Mouse (Mus musculus) MEL (cell line): ENCODE measurements around the gene Gm20441. TPM values are rescaled to one million over a fixed set of nuclear protein-coding genes. Genes with fewer than 3 reads are reported as not detected.

Source experiments
- DNase-seq: peaks from one replicate; pipeline ENCODE4 v3.0.0; 2011; ENCODE audit warnings: low read depth, low spot score
- H3K27ac ChIP-seq: 2 replicates; pipeline ENCODE4 v1.5.1; 2012; ENCODE audit warnings: low read depth, mild to moderate bottlenecking, control low read depth, low read length, moderate library complexity; ENCODE audit not compliant: control insufficient read depth
- H3K27me3 ChIP-seq, 2 experiments: fragments of 150-350 bp in 1 of 2; sonication (generic) in 1 of 2; 2 replicates each; pipeline ENCODE4 v1.6.1; 2012; ENCODE audit warnings: low read length in 2 of 2, mild to moderate bottlenecking in 2 of 2, improper control_type of control experiment in 1 of 2, moderate library complexity in 1 of 2; ENCODE audit not compliant: insufficient read depth in 2 of 2, control insufficient read depth in 1 of 2
- H3K36me3 ChIP-seq, 2 experiments: 2 replicates each; pipeline ENCODE4 v1.6.1; 2012 to 2014; ENCODE audit warnings: low read length in 2 of 2, improper control_type of control experiment in 1 of 2, inconsistent platforms in 1 of 2, mild to moderate bottlenecking in 1 of 2; ENCODE audit not compliant: insufficient read depth in 2 of 2, control insufficient read depth in 1 of 2
- H3K4me1 ChIP-seq, 2 experiments: fragments of 150-350 bp in 1 of 2; sonication (generic) in 1 of 2; 2 replicates each; pipeline ENCODE4 v1.6.1; 2012; ENCODE audit warnings: low read length in 2 of 2, improper control_type of control experiment in 1 of 2, mild to moderate bottlenecking in 1 of 2; ENCODE audit not compliant: insufficient read depth in 2 of 2, control insufficient read depth in 1 of 2
- H3K4me3 ChIP-seq, 2 experiments: fragments of 150-350 bp in 1 of 2; sonication (generic) in 1 of 2; 2 replicates each; pipeline ENCODE4 v1.5.1; 2012; ENCODE audit warnings: low read depth in 2 of 2, low read length in 2 of 2, mild to moderate bottlenecking in 2 of 2, moderate library complexity in 2 of 2, control low read depth in 1 of 2, improper control_type of control experiment in 1 of 2; ENCODE audit not compliant: control insufficient read depth in 1 of 2, insufficient read depth in 1 of 2
- H3K79me2 ChIP-seq: 2 replicates; pipeline ENCODE4 v1.6.1; 2012; ENCODE audit warnings: mild to moderate bottlenecking, low read length, moderate library complexity; ENCODE audit not compliant: control insufficient read depth, poor library complexity, insufficient read depth
- H3K9ac ChIP-seq: 2 replicates; pipeline ENCODE4 v1.6.1; 2012; ENCODE audit warnings: low read depth, mild to moderate bottlenecking, control low read depth, low read length, moderate library complexity; ENCODE audit not compliant: control insufficient read depth, poor library complexity, severe bottlenecking
- H3K9me3 ChIP-seq: fragments of 150-350 bp; sonication (generic); replicated peaks from 2 replicates; pipeline ENCODE4 v1.6.1; 2012; ENCODE audit warnings: mild to moderate bottlenecking, low read length, improper control_type of control experiment, moderate library complexity; ENCODE audit not compliant: insufficient read depth
- CHD1 ChIP-seq: IDR thresholded peaks from 2 replicates; pipeline ENCODE4 v1.6.1; 2012; ENCODE audit warnings: low read depth, mild to moderate bottlenecking, inconsistent platforms, low read length, improper control_type of control experiment
- ELF1 ChIP-seq: IDR thresholded peaks from 2 replicates; pipeline ENCODE4 v1.6.1; 2014; ENCODE audit warnings: low read depth, mild to moderate bottlenecking, inconsistent platforms, low read length, improper control_type of control experiment, moderate library complexity
- GABPA ChIP-seq: IDR thresholded peaks from 2 replicates; pipeline ENCODE4 v1.6.1; 2012; ENCODE audit warnings: low read depth, mild to moderate bottlenecking, inconsistent platforms, low read length, improper control_type of control experiment, moderate library complexity
- JUND ChIP-seq: IDR thresholded peaks from 2 replicates; pipeline ENCODE4 v1.6.1; 2011; ENCODE audit warnings: low read depth, mild to moderate bottlenecking, improper control_type of control experiment, low read length
- KAT2A ChIP-seq: conservative IDR thresholded peaks from 2 replicates; pipeline ENCODE4 v1.6.1; 2012; ENCODE audit warnings: low read depth, low read length, improper control_type of control experiment, inconsistent platforms
- MAFK ChIP-seq: IDR thresholded peaks from 2 replicates; pipeline ENCODE4 v1.6.1; 2011; ENCODE audit warnings: low read depth, mild to moderate bottlenecking, low read length, improper control_type of control experiment, borderline replicate concordance
- MAX ChIP-seq: IDR thresholded peaks from 2 replicates; pipeline ENCODE4 v1.6.1; 2011; ENCODE audit warnings: low read length, improper control_type of control experiment
- MEF2A ChIP-seq: IDR thresholded peaks from 2 replicates; pipeline ENCODE4 v1.6.1; 2014; ENCODE audit warnings: low read depth, mild to moderate bottlenecking, inconsistent platforms, low read length, improper control_type of control experiment; ENCODE audit not compliant: poor library complexity, insufficient replicate concordance, severe bottlenecking; ENCODE audit errors: extremely low read depth
- MYC ChIP-seq: IDR thresholded peaks from 2 replicates; pipeline ENCODE4 v1.6.1; 2011; ENCODE audit warnings: low read depth, mild to moderate bottlenecking, low read length, improper control_type of control experiment, moderate library complexity
- POLR2A ChIP-seq, 2 experiments: IDR thresholded peaks; 2 replicates each; pipeline ENCODE4 v1.6.1; 2011 to 2012; ENCODE audit warnings: low read length in 2 of 2, mild to moderate bottlenecking in 2 of 2, control low read depth in 1 of 2, improper control_type of control experiment in 1 of 2, low read depth in 1 of 2, moderate library complexity in 1 of 2; ENCODE audit not compliant: control insufficient read depth in 1 of 2, insufficient read depth in 1 of 2, poor library complexity in 1 of 2
- POLR2AphosphoS2 ChIP-seq: IDR thresholded peaks from 2 replicates; pipeline ENCODE4 v1.6.1; 2011; ENCODE audit warnings: low read length, improper control_type of control experiment
- POLR2AphosphoS5 ChIP-seq: IDR thresholded peaks from 2 replicates; pipeline ENCODE4 v1.6.1; 2012; ENCODE audit warnings: low read depth, borderline replicate concordance, mild to moderate bottlenecking, inconsistent platforms, low read length, moderate library complexity, mixed read lengths
- RCOR1 ChIP-seq: IDR thresholded peaks from 2 replicates; pipeline ENCODE4 v1.6.1; 2012; ENCODE audit warnings: low read depth, mild to moderate bottlenecking, inconsistent platforms, low read length, improper control_type of control experiment
- TBP ChIP-seq: IDR thresholded peaks from 2 replicates; pipeline ENCODE4 v1.8.0; 2011; ENCODE audit warnings: low read depth, low read length, improper control_type of control experiment
- USF1 ChIP-seq: IDR thresholded peaks from 2 replicates; pipeline ENCODE4 v1.6.1; 2014; ENCODE audit warnings: low read depth, mild to moderate bottlenecking, inconsistent platforms, low read length, improper control_type of control experiment, moderate library complexity
- USF2 ChIP-seq, 2 experiments: IDR thresholded peaks; 2 replicates each; pipeline ENCODE4 v1.6.1; 2011 to 2012; ENCODE audit warnings: improper control_type of control experiment in 2 of 2, low read length in 2 of 2, borderline replicate concordance in 1 of 2, inconsistent platforms in 1 of 2, low read depth in 1 of 2, mild to moderate bottlenecking in 1 of 2; ENCODE audit not compliant: insufficient read depth in 1 of 2
- ZC3H11A ChIP-seq: IDR thresholded peaks from 2 replicates; pipeline ENCODE4 v1.6.1; 2012; ENCODE audit warnings: low read depth, mild to moderate bottlenecking, inconsistent platforms, low read length, improper control_type of control experiment
- ZNF384 ChIP-seq: IDR thresholded peaks from 2 replicates; pipeline ENCODE4 v1.6.1; 2012; ENCODE audit warnings: low read depth, mild to moderate bottlenecking, inconsistent platforms, low read length, improper control_type of control experiment
- polyA plus RNA-seq, 2 experiments: library from polyadenylated mRNA; stranded (reverse) in 1 of 2; unstranded in 1 of 2; fragments of >175 nt in 1 of 2; fragments of >200 nt in 1 of 2; gene quantifications; 2 replicates each; pipeline versions ENCODE4 v1.2.1 to v1.2.4; 2012; ENCODE audit warnings: low replicate concordance in 2 of 2, low read depth in 1 of 2; ENCODE audit not compliant: insufficient read length in 2 of 2, insufficient read depth in 1 of 2, missing spikeins in 1 of 2
- total RNA-seq: library from RNA; depleted of rRNA; stranded (reverse); fragments of 300-350 nt; gene quantifications from 2 replicates; pipeline ENCODE4 v1.2.3, GENCODE M21; 2012

Gene Gm20441
- total and polyA plus RNA-seq, 3 experiments, result not detected

DNA sequence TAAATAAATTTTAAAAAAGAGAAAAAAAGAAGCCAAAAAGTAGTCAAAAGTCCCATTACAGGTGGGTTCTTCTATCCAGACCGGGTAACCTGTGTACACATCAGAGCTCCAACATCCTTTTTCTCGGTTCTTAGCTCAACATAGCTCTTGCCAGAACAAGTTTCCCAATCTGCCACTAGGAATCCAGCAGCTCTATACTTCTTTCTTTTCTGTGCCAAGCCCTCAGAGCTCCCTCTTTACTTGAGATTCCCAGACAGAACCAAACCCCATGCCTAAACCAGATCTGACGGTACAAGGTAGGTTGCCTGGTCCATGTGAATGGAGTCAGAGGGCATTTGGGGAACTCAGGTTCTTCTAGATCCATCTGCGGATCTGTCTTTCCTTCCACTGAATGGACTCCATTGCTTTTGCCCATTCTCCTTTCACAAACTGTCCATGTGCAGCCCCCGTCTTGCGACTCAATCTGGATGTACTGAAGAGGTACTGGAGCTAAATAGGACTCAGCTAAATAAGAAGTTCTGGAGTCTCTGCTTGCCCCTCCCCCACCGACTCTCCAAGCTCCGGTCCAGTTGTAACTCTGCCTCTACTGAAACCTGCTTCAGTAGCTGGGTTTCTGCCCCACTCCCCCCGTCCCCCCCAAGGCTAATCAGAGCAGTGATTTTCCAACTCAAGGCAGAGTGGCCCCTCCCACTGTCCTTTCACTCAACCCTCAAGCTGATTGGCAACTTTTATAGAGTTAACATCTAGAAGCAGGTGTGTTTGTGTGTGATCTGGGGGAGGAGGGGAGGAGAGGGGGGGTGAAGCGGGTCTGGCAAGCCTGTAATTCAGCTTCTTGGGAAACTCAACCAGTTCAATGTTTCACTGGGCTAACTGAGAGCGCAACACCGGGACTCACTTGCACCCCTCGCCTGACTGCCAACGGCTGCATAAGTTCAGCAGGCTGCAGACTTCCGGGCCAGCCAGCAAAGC is 1.3 kb downstream of the Gm20441 start:
- Histone ChIP-seq H3K4me3 (no peak overlapping the region), H3K36me3 (peaks cover 0 to 7% of the 10 kb centered on the region in 2 experiments; a peak in 1 of 4 replicates), H3K9me3 (no peaks in the 10 kb centered on the region), H3K4me1 (peaks cover 0 to 13% of the 10 kb centered on the region in 2 experiments; a peak in 2 of 4 replicates), H3K9ac (no peak overlapping the region), H3K27me3 (no peaks in the 10 kb centered on the region), H3K79me2 (no peaks in the 10 kb centered on the region; the same call in 1 of the 2 replicates), H3K27ac (no peak overlapping the region)
- DNase-seq, result no peak
- TF ChIP-seq RCOR1, result no peak
- no peak for TF ChIP-seq CHD1
- TF ChIP-seq MEF2A, result no peak
- TF ChIP-seq MAFK, result no peak
- no peak for TF ChIP-seq USF2 (IDR thresholded peaks at IDR 0.05; ENCODE audit: borderline replicate concordance in 1 of 2, insufficient read depth in 1 of 2, low read depth in 1 of 2, low read length in 2 of 2)
- no peak for TF ChIP-seq ZC3H11A
- TF ChIP-seq TBP, result no peak
- TF ChIP-seq USF1, result no peak
- TF ChIP-seq POLR2A (IDR thresholded peaks at IDR 0.05; ENCODE audit: control insufficient read depth in 1 of 2, insufficient read depth in 1 of 2, low read depth in 1 of 2, low read length in 2 of 2, poor library complexity in 1 of 2), result no peak
- TF ChIP-seq POLR2AphosphoS2, result no peak
- TF ChIP-seq ELF1, result no peak
- TF ChIP-seq GABPA, result no peak

DNA sequence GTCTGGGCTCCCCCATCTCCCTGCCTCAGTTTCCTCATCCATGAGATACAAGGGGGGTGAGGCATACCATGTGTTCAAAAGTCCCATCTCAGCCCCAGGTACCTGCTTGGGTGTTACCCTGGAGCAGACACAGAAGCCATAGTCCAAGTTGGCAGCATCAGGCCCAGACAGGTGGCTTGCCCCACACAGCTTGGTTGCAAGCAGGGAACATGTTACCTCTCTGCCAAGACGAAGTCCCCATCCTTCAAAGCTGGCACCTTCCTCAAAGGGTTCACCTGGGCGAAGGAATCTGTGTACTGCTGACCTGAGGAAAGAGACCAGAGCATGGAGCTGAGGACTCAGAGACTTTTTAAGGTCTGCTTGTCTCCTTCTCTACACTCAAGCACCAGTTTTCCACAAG is 2.9 kb downstream of the Gm20441 start:
- no peaks in the 10 kb centered on the region for H3K27me3 ChIP-seq
- H3K27ac ChIP-seq, result no peak overlapping the region
- peaks cover 0 to 13% of the 10 kb centered on the region in 2 experiments; a peak in 2 of 4 replicates for H3K4me1 ChIP-seq
- TF ChIP-seq MYC (no peak), RCOR1 (no peak), MAX (no peak), ZNF384 (no peak), POLR2AphosphoS5 (no peak), KAT2A (no peak), POLR2A (IDR thresholded peaks at IDR 0.05; ENCODE audit: control insufficient read depth in 1 of 2, insufficient read depth in 1 of 2, low read depth in 1 of 2, low read length in 2 of 2, poor library complexity in 1 of 2) (no peak), JUND (no peak)
- TF ChIP-seq, all 39 proteins: peak for 0
- Histone ChIP-seq H3K9me3 (no peaks in the 10 kb centered on the region), H3K79me2 (peaks cover under 1% of the 10 kb centered on the region; the same call in 1 of the 2 replicates), H3K9ac (no peak overlapping the region), H3K4me3 (no peak overlapping the region), H3K36me3 (peaks cover 0 to 12% of the 10 kb centered on the region in 2 experiments; a peak in 2 of 4 replicates)
- DNase-seq, result no peak
